In genomic region chr1:64730046-64730445, GRCm38 (mm10) we compare ENCODE assay signal across 29 mouse cellular contexts. TPM values are rescaled to one million over a fixed set of nuclear protein-coding genes. Genes with fewer than 3 reads are reported as not detected.
A peak's percentile ranks its signal among the peaks of the same experiment; 100 is the strongest.
DNase-seq lines count a peak whose midpoint lies in the region; ATAC-seq and TF ChIP-seq lines count a peak whose summit lies in the region.
"Had no signal": no experiment of that assay in that cellular context is flagged by ENCODE, and none has a peak within 500 bp of the region (broad histone marks: within the 10 kb centered on the region; RNA-seq: fewer than 3 reads in every experiment).

No protein-coding gene starts in this region.

- H3K4me1 ChIP-seq in heart, embryonic 10.5 days = peaks cover 27% of the 10 kb centered on the region
- H3K4me1 ChIP-seq in heart, embryonic 12.5 days (replicated peaks) = peaks cover 32% of the 10 kb centered on the region
- H3K4me1 ChIP-seq in E14TG2a.4 (replicated peaks; ENCODE audit: low read depth, low read length) = peaks cover 63% of the 10 kb centered on the region
- peaks cover 37% of the 10 kb centered on the region for H3K4me1 ChIP-seq in forebrain, embryonic 12.5 days

- H3K27ac ChIP-seq in heart, embryonic 10.5 days = no peak overlapping the region
- H3K27ac ChIP-seq in heart, embryonic 12.5 days (ENCODE audit: poor library complexity, severe bottlenecking) = no peak overlapping the region
- no peak overlapping the region for H3K27ac ChIP-seq in forebrain, embryonic 12.5 days
- H3K27ac ChIP-seq: forebrain, embryonic 10.5 days; gastrocnemius, adult 2 months; heart, embryonic 15.5 days; hindbrain, embryonic 10.5 days; hindbrain, embryonic 15.5 days; intestine, embryonic 15.5 days had no signal

- WGBS in heart, embryonic 10.5 days = 79% methylated on average over 4 of the region's 4 CpGs
- 73% methylated on average over 4 of the region's 4 CpGs for WGBS in heart, embryonic 12.5 days
- WGBS in forebrain, embryonic 12.5 days = 55% methylated on average over 4 of the region's 4 CpGs

- no peak overlapping the region for H3K9ac ChIP-seq in heart, embryonic 12.5 days
- H3K9ac ChIP-seq in forebrain, embryonic 12.5 days = no peak overlapping the region
- H3K9ac ChIP-seq: forebrain, postnatal 0 days; heart, embryonic 15.5 days; hindbrain, embryonic 15.5 days; intestine, embryonic 15.5 days had no signal

- no peak for TF ChIP-seq CTCF in E14TG2a.4 (conservative IDR thresholded peaks at IDR 0.05; ENCODE audit: low read length)

- H3K36me3 ChIP-seq in heart, embryonic 10.5 days = peaks cover 3% of the 10 kb centered on the region; the same call in 1 of the 2 replicates
- peaks cover 3% of the 10 kb centered on the region for H3K36me3 ChIP-seq in heart, embryonic 12.5 days
- H3K36me3 ChIP-seq in E14TG2a.4 (ENCODE audit: insufficient read depth, low read length) = peaks cover 89% of the 10 kb centered on the region
- H3K36me3 ChIP-seq in forebrain, embryonic 12.5 days (replicated peaks) = 0 out of 2 replicates have a peak, but pooled peaks cover 2% of the 10 kb centered on the region
- H3K36me3 ChIP-seq: hindbrain, embryonic 15.5 days had no signal

- H3K4me3 ChIP-seq in heart, embryonic 10.5 days = no peak overlapping the region
- no peak overlapping the region for H3K4me3 ChIP-seq in heart, embryonic 12.5 days
- peak overlapping the region; percentile 74 for H3K4me3 ChIP-seq in E14TG2a.4 (replicated peaks; ENCODE audit: low read length)
- no peak overlapping the region for H3K4me3 ChIP-seq in forebrain, embryonic 12.5 days (replicated peaks)
- H3K4me3 ChIP-seq: forebrain, embryonic 10.5 days; gastrocnemius, adult 2 months; heart, embryonic 15.5 days; hindbrain, embryonic 10.5 days; hindbrain, embryonic 15.5 days; intestine, embryonic 15.5 days had no signal

- no peak overlapping the region for H3K4me2 ChIP-seq in heart, embryonic 12.5 days
- H3K4me2 ChIP-seq in forebrain, embryonic 12.5 days = no peak overlapping the region
- H3K4me2 ChIP-seq: heart, embryonic 11.5 days; heart, embryonic 15.5 days; hindbrain, embryonic 15.5 days; intestine, embryonic 15.5 days had no signal

- no peak for ATAC-seq in heart, embryonic 12.5 days (ENCODE audit: insufficient number of reproducible peaks, low FRiP score)
- no peak for ATAC-seq in forebrain, embryonic 12.5 days (ENCODE audit: low FRiP score)
- ATAC-seq: forebrain, embryonic 14.5 days; forebrain, postnatal 0 days; intestine, embryonic 15.5 days had no signal

- peak; percentile 63 for DNase-seq in heart, embryonic 10.5 days (ENCODE audit: low spot score)
- DNase-seq in ES-CJ7 (ENCODE audit: low read depth, low spot score) (peak; percentile 75), ZHBTc4 (ENCODE audit: low read depth, low spot score) (peak; percentile 64)
- DNase-seq in thymus, postnatal 10 days (ENCODE audit: low spot score in 2 of 2) = no peak
- DNase-seq: adrenal gland, postnatal 10 days; adrenal gland, postnatal 36 days; B cell, adult 2 months; cerebellum, adult 18-20 months; cerebellum, adult 9-10 months; cerebellum, postnatal 14 days; forebrain, postnatal 0 days; gastrocnemius, adult 2 months; gastrocnemius, postnatal 14 days; heart, adult 18-20 months; heart, postnatal 10 days; heart, postnatal 36 days; kidney, adult 18-20 months had no signal

- peaks cover 36% of the 10 kb centered on the region for H3K27me3 ChIP-seq in heart, embryonic 10.5 days (ENCODE audit: insufficient read depth, poor library complexity, severe bottlenecking)
- H3K27me3 ChIP-seq in heart, embryonic 12.5 days (replicated peaks) = peaks cover 5% of the 10 kb centered on the region
- no peaks in the 10 kb centered on the region for H3K27me3 ChIP-seq in E14TG2a.4 (ENCODE audit: insufficient read depth, low read length)
- H3K27me3 ChIP-seq in forebrain, embryonic 12.5 days = peaks cover 36% of the 10 kb centered on the region
- H3K27me3 ChIP-seq: CH12.LX; intestine, embryonic 15.5 days had no signal

- H3K9me3 ChIP-seq in heart, embryonic 10.5 days = no peaks in the 10 kb centered on the region
- H3K9me3 ChIP-seq in heart, embryonic 12.5 days (replicated peaks) = no peaks in the 10 kb centered on the region
- H3K9me3 ChIP-seq in E14TG2a.4 (ENCODE audit: low read length) = no peaks in the 10 kb centered on the region
- no peaks in the 10 kb centered on the region for H3K9me3 ChIP-seq in forebrain, embryonic 12.5 days
- H3K9me3 ChIP-seq: forebrain, embryonic 10.5 days; G1E; heart, embryonic 15.5 days; hindbrain, embryonic 10.5 days; hindbrain, embryonic 15.5 days; intestine, embryonic 15.5 days had no signal

RNA-seq across cellular contexts. Expression of gene Fzd5, which starts 7.5 kb away (rescaled TPM):
- polyA plus RNA-seq in heart, embryonic 10.5 days (2016; fragmentation: Nextera tagmentation; extraction: Ambion mirVana) = 1.4 and 1.8 TPM in 2 replicates
- 1.7 and 2.0 TPM in 2 replicates for polyA plus RNA-seq in heart, embryonic 12.5 days (2016; fragmentation: Nextera tagmentation; extraction: Ambion mirVana)
- 1.0 and 1.5 TPM in 2 replicates for polyA plus RNA-seq in forebrain, embryonic 12.5 days (2016; fragmentation: Nextera tagmentation; extraction: Ambion mirVana)

RNA-seq across cellular contexts. Expression of gene Ccnyl1, which starts 39.8 kb away (rescaled TPM):
- 4.0 and 5.4 TPM in 2 replicates for polyA plus RNA-seq in heart, embryonic 10.5 days (2016; fragmentation: Nextera tagmentation; extraction: Ambion mirVana)
- polyA plus RNA-seq in heart, embryonic 12.5 days (2016; fragmentation: Nextera tagmentation; extraction: Ambion mirVana) = 4.1 and 4.2 TPM in 2 replicates
- 5.9 and 6.2 TPM in 2 replicates for polyA plus RNA-seq in forebrain, embryonic 12.5 days (2016; fragmentation: Nextera tagmentation; extraction: Ambion mirVana)

Comparison
In these comparisons a context has a peak if more than half of its experiments do, and no peak if none do; other contexts are left out.
1. DNase-seq: peak in heart, embryonic 10.5 days (single experiment), ES-CJ7 (single experiment) and ZHBTc4 (single experiment); none in thymus, postnatal 10 days (0 of 2).